Mouse (Mus musculus): ENCODE data around the gene Rrbp1. TPM values are rescaled to one million over a fixed set of nuclear protein-coding genes. Genes with fewer than 3 reads are reported as not detected.

The Rrbp1 gene
- polyA plus RNA-seq, 1 experiment, result 78.1 TPM

GRCm38 (mm10) chr2:144009551-144010281 is 1.3 kb downstream of the Rrbp1 start:
- H3K4me3 ChIP-seq (replicated peaks; ENCODE audit: extremely low read depth, low read depth, low read length), result peak overlapping the region; percentile 89
- 1% methylated on average over 30 of the region's 30 CpGs for WGBS
- no peak for TF ChIP-seq CTCF (IDR thresholded peaks at IDR 0.05; ENCODE audit: insufficient read depth, low read length)
- TF ChIP-seq POLR2A (IDR thresholded peaks at IDR 0.05; ENCODE audit: borderline replicate concordance, extremely low read depth, low read depth, low read length), result no peak
- peaks cover 34% of the 10 kb centered on the region for H3K4me1 ChIP-seq (ENCODE audit: control insufficient read depth, insufficient read depth, low read length)
- peak; percentile 69 for DNase-seq

DNA sequence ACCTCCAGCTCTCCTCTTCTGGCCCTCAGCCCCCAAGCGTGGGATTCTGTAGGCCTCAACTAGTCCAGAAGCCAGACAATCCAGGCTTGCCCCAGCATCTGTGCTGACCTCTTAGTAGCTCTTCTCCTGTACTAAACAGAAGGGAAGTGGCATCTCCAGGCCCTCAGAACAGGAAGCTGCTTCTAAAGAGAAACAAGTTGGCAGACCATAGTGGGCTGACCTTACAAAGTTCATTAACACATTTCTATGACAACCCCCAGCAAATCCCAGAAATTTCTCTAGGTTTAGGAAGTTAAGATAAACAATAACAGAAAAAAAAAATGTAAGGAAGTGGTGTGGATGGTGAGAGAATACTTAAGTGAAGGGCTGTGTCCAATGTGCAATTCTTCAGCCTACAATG is 2.0 kb downstream of the Rrbp1 start:
- no peak for DNase-seq
- 25% methylated on average over 1 of the region's 1 CpGs for WGBS
- Histone ChIP-seq H3K4me3 (replicated peaks; ENCODE audit: extremely low read depth, low read depth, low read length) (no peak overlapping the region), H3K4me1 (ENCODE audit: control insufficient read depth, insufficient read depth, low read length) (peaks cover 39% of the 10 kb centered on the region)
- TF ChIP-seq POLR2A (IDR thresholded peaks at IDR 0.05; ENCODE audit: borderline replicate concordance, extremely low read depth, low read depth, low read length) (no peak), CTCF (IDR thresholded peaks at IDR 0.05; ENCODE audit: insufficient read depth, low read length) (no peak)

DNA sequence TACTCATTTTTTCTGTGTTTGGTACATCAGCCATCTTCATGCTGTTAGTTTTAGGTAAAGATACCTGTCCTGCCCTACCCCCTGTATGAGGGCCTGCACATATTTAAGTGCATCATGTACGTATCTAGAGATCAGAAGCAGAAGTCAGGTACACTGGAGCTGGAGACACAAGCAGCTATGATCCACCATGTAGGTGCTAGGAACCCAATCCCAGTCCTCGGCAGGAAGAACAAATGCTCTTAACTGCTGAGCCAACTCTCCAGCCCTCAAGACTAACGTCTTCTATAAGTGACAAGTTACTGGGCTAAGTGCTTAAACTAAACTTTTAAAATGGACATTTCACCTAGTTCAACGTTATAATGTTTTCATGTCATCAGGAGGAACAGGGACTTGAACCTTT is 3.9 kb downstream of the Rrbp1 start:
- WGBS, result 60% methylated on average over 4 of the region's 4 CpGs
- DNase-seq, result no peak
- Histone ChIP-seq H3K4me3 (replicated peaks; ENCODE audit: extremely low read depth, low read depth, low read length) (no peak overlapping the region), H3K4me1 (ENCODE audit: control insufficient read depth, insufficient read depth, low read length) (peaks cover 51% of the 10 kb centered on the region)
- TF ChIP-seq POLR2A (IDR thresholded peaks at IDR 0.05; ENCODE audit: borderline replicate concordance, extremely low read depth, low read depth, low read length) (no peak), CTCF (IDR thresholded peaks at IDR 0.05; ENCODE audit: insufficient read depth, low read length) (no peak)

- no peak for TF ChIP-seq CTCF (IDR thresholded peaks at IDR 0.05; ENCODE audit: insufficient read depth, low read length)
- TF ChIP-seq POLR2A (IDR thresholded peaks at IDR 0.05; ENCODE audit: borderline replicate concordance, extremely low read depth, low read depth, low read length), result no peak
- Histone ChIP-seq H3K4me1 (ENCODE audit: control insufficient read depth, insufficient read depth, low read length) (peaks cover 51% of the 10 kb centered on the region), H3K4me3 (replicated peaks; ENCODE audit: extremely low read depth, low read depth, low read length) (no peak overlapping the region)
- no peak for DNase-seq
- 46% methylated on average over 6 of the region's 6 CpGs for WGBS
Observed at GRCm38 (mm10) chr2:144006686-144007085, 4.4 kb downstream of the Rrbp1 start.

DNA sequence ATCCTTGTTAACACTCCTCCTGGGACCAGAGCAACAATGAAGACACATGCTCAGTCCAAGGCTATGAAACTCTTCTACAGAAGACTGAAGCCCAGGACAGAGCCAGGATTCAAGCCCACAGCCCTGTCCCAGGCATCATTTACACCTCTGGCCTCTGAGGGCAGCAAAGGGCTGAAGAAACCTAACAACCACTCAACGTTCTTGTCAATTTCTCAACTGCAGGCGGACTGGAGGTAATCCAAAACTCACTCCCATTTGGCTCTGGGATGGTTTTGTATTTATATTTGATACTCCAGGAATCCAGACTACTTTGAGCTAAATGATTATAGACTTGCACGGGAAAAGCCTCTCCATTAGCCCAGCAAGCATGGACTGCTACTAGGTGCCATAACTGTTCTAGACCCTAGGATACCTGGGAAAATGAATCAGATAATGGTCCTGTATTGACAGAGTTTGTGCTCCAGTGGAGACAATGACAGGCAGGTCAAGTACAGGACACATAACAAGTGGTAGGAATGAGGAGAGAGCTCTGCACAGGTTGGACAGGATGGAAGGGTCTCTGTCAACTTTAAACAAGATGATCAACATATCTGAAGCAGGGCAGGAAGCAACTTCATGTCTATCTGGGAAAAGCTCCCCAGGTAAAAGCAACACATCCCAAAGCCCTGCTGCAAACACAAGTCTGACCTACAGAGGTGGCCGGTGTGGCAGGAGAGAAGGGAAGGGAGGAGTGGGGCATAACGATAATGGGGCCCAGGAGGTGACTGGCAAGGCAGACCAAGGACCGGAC is 5.7 kb downstream of the Rrbp1 start:
- 38% methylated on average over 6 of the region's 6 CpGs for WGBS
- TF ChIP-seq POLR2A (IDR thresholded peaks at IDR 0.05; ENCODE audit: borderline replicate concordance, extremely low read depth, low read depth, low read length), result no peak
- TF ChIP-seq CTCF (IDR thresholded peaks at IDR 0.05; ENCODE audit: insufficient read depth, low read length), result peak; percentile 10; the same call in 1 of the 2 replicates
- peak; percentile 45 for DNase-seq
- H3K4me3 ChIP-seq (replicated peaks; ENCODE audit: extremely low read depth, low read depth, low read length), result no peak overlapping the region
- H3K4me1 ChIP-seq (ENCODE audit: control insufficient read depth, insufficient read depth, low read length), result peaks cover 50% of the 10 kb centered on the region

GRCm38 (mm10) chr2:144003544-144003943 is 7.5 kb downstream of the Rrbp1 start:
- DNase-seq, result no peak
- Histone ChIP-seq H3K4me3 (replicated peaks; ENCODE audit: extremely low read depth, low read depth, low read length) (no peak overlapping the region), H3K4me1 (ENCODE audit: control insufficient read depth, insufficient read depth, low read length) (peaks cover 43% of the 10 kb centered on the region)
- TF ChIP-seq CTCF (IDR thresholded peaks at IDR 0.05; ENCODE audit: insufficient read depth, low read length) (no peak), POLR2A (IDR thresholded peaks at IDR 0.05; ENCODE audit: borderline replicate concordance, extremely low read depth, low read depth, low read length) (no peak)
- WGBS, result 13% methylated on average over 2 of the region's 2 CpGs

GRCm38 (mm10) chr2:144002229-144002984 is 8.7 kb downstream of the Rrbp1 start:
- DNase-seq, result no peak
- peaks cover 41% of the 10 kb centered on the region for H3K4me1 ChIP-seq (ENCODE audit: control insufficient read depth, insufficient read depth, low read length)
- H3K4me3 ChIP-seq (replicated peaks; ENCODE audit: extremely low read depth, low read depth, low read length), result no peak overlapping the region
- TF ChIP-seq CTCF (IDR thresholded peaks at IDR 0.05; ENCODE audit: insufficient read depth, low read length), result no peak
- no peak for TF ChIP-seq POLR2A (IDR thresholded peaks at IDR 0.05; ENCODE audit: borderline replicate concordance, extremely low read depth, low read depth, low read length)
- WGBS, result 76% methylated on average over 5 of the region's 5 CpGs

- TF ChIP-seq CTCF (IDR thresholded peaks at IDR 0.05; ENCODE audit: insufficient read depth, low read length) (no peak), POLR2A (IDR thresholded peaks at IDR 0.05; ENCODE audit: borderline replicate concordance, extremely low read depth, low read depth, low read length) (no peak)
- DNase-seq, result no peak
- whole genome bisulfite sequencing, result 67% methylated on average over 1 of the region's 1 CpGs
- no peak overlapping the region for H3K4me3 ChIP-seq (replicated peaks; ENCODE audit: extremely low read depth, low read depth, low read length)
- peaks cover 29% of the 10 kb centered on the region for H3K4me1 ChIP-seq (ENCODE audit: control insufficient read depth, insufficient read depth, low read length)
Observed at GRCm38 (mm10) chr2:143992977-143993376, 18.1 kb downstream of the Rrbp1 start.

GRCm38 (mm10) chr2:143991964-143992672 is 18.9 kb downstream of the Rrbp1 start:
- WGBS, result 85% methylated on average over 7 of the region's 7 CpGs
- DNase-seq, result no peak
- TF ChIP-seq POLR2A (IDR thresholded peaks at IDR 0.05; ENCODE audit: borderline replicate concordance, extremely low read depth, low read depth, low read length) (no peak), CTCF (IDR thresholded peaks at IDR 0.05; ENCODE audit: insufficient read depth, low read length) (no peak)
- H3K4me3 ChIP-seq (replicated peaks; ENCODE audit: extremely low read depth, low read depth, low read length), result no peak overlapping the region
- peaks cover 29% of the 10 kb centered on the region for H3K4me1 ChIP-seq (ENCODE audit: control insufficient read depth, insufficient read depth, low read length)
